In the genomic region with DNA sequence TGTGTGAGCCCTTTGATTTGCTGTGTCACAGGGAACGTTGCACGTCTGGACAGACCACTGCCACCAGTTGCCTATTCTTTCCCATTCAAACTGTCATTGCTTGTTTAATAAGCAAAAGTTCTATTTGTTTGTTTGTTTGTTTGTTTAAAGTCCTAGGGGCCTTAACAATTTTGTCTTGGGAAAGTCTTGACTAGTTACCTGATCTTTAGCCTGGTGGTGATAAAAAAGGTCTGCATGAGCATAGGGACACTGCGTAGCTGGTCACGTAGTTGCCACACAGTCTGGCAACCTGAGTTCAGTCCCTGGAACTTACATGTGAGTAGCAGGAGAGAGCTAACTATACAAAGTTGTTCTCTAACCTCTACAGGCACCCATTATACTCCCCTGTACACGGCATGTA, we compare ENCODE assay signal across 28 mouse cellular contexts.
"Had no signal": no experiment of that assay in that cellular context is flagged by ENCODE, and none has a peak within 500 bp of the region (broad histone marks: within the 10 kb centered on the region; RNA-seq: fewer than 3 reads in every experiment).

No protein-coding gene starts in this region.

- H3K27me3 ChIP-seq: embryonic facial prominence, embryonic 12.5 days; embryonic facial prominence, embryonic 13.5 days; embryonic facial prominence, embryonic 15.5 days; forebrain, embryonic 12.5 days; forebrain, embryonic 13.5 days; forebrain, embryonic 15.5 days had no signal

- DNase-seq: cerebellum, adult 2 months; cerebellum, adult 8-10 months; cerebellum, adult 9-10 months; cerebellum, adult 9-11 months; cerebellum, postnatal 10 days; cerebellum, postnatal 14 days; cerebellum, postnatal 25 days; cerebellum, postnatal 36 days; embryo, embryonic 11 days; forebrain, postnatal 0 days; gastrocnemius, adult 2 months; gastrocnemius, postnatal 10 days; gastrocnemius, postnatal 14 days; gastrocnemius, postnatal 25 days; gastrocnemius, postnatal 36 days; heart, adult 18-20 months; heart, adult 2 months had no signal

- H3K4me3 ChIP-seq: embryonic facial prominence, embryonic 10.5 days; embryonic facial prominence, embryonic 12.5 days; embryonic facial prominence, embryonic 13.5 days; embryonic facial prominence, embryonic 15.5 days; erythroblast, embryonic 14.5 days; forebrain, embryonic 10.5 days; forebrain, embryonic 12.5 days; forebrain, embryonic 13.5 days; forebrain, embryonic 15.5 days; gastrocnemius, adult 2 months; heart, adult 2 months had no signal

- H3K4me2 ChIP-seq: embryonic facial prominence, embryonic 12.5 days; embryonic facial prominence, embryonic 13.5 days; embryonic facial prominence, embryonic 15.5 days; forebrain, embryonic 12.5 days; forebrain, embryonic 13.5 days; forebrain, embryonic 15.5 days had no signal

- ATAC-seq: forebrain, embryonic 14.5 days; forebrain, embryonic 15.5 days; forebrain, embryonic 16.5 days; forebrain, postnatal 0 days had no signal

- H3K4me1 ChIP-seq: embryonic facial prominence, embryonic 10.5 days; embryonic facial prominence, embryonic 12.5 days; embryonic facial prominence, embryonic 13.5 days; embryonic facial prominence, embryonic 15.5 days; forebrain, embryonic 10.5 days; forebrain, embryonic 12.5 days; forebrain, embryonic 13.5 days; forebrain, embryonic 15.5 days had no signal

- H3K27ac ChIP-seq: embryonic facial prominence, embryonic 10.5 days; embryonic facial prominence, embryonic 12.5 days; embryonic facial prominence, embryonic 13.5 days; embryonic facial prominence, embryonic 15.5 days; forebrain, embryonic 10.5 days; forebrain, embryonic 12.5 days; forebrain, embryonic 13.5 days; forebrain, embryonic 15.5 days; gastrocnemius, adult 2 months; heart, adult 2 months had no signal

- H3K9me3 ChIP-seq: embryonic facial prominence, embryonic 10.5 days; embryonic facial prominence, embryonic 12.5 days; embryonic facial prominence, embryonic 13.5 days; embryonic facial prominence, embryonic 15.5 days; forebrain, embryonic 10.5 days; forebrain, embryonic 12.5 days; forebrain, embryonic 13.5 days; forebrain, embryonic 15.5 days had no signal

- H3K36me3 ChIP-seq: forebrain, embryonic 10.5 days had no signal

- H3K9ac ChIP-seq: embryonic facial prominence, embryonic 12.5 days; embryonic facial prominence, embryonic 13.5 days; embryonic facial prominence, embryonic 15.5 days; forebrain, embryonic 12.5 days; forebrain, embryonic 13.5 days; forebrain, embryonic 15.5 days; forebrain, postnatal 0 days had no signal
